Mouse (Mus musculus) hindbrain, embryonic 10.5 days (tissue): Measurements from ENCODE around the gene Mapk7. TPM values are rescaled to one million over a fixed set of nuclear protein-coding genes. Genes with fewer than 3 reads are reported as not detected.
A peak's percentile ranks its signal among the peaks of the same experiment; 100 is the strongest.

Source experiments
- DNase-seq: peaks from one replicate; pipeline ENCODE4 v3.0.0-alpha.2; 2017; ENCODE audit warnings: low spot score
- H3K27ac ChIP-seq: fragments of 300-500 bp; sonication (generic); 2 replicates; pipeline ENCODE4 v1.5.1; 2016; ENCODE audit warnings: mild to moderate bottlenecking, moderate library complexity
- H3K27me3 ChIP-seq: fragments of 300-500 bp; sonication (generic); 2 replicates; pipeline ENCODE4 v1.6.1; 2016; ENCODE audit warnings: mild to moderate bottlenecking; ENCODE audit not compliant: poor library complexity, insufficient read depth, severe bottlenecking
- H3K36me3 ChIP-seq: fragments of 300-500 bp; sonication (generic); 2 replicates; pipeline ENCODE4 v1.6.1; 2016; ENCODE audit warnings: mild to moderate bottlenecking, moderate library complexity
- H3K4me1 ChIP-seq: fragments of 300-500 bp; sonication (generic); replicated peaks from 2 replicates; pipeline ENCODE4 v1.6.1; 2016; ENCODE audit warnings: mild to moderate bottlenecking
- H3K4me3 ChIP-seq: fragments of 300-500 bp; sonication (generic); 2 replicates; pipeline ENCODE4 v1.5.1; 2016; ENCODE audit warnings: mild to moderate bottlenecking, moderate library complexity
- H3K9me3 ChIP-seq: fragments of 300-500 bp; sonication (generic); 2 replicates; pipeline ENCODE4 v1.6.1; 2016; ENCODE audit warnings: mild to moderate bottlenecking, moderate library complexity
- WGBS: fragments of 180-500 bp; shearing (Covaris S2); methylation state at CpG from one replicate; pipeline ENCODE4 v1.1.7; 2016; 5-methylcytosine and 5-hydroxymethylcytosine counted together
- polyA plus RNA-seq: library from polyadenylated mRNA; unstranded; fragments of >200 nt; fragmentation: Nextera tagmentation; extraction: Ambion mirVana; gene quantifications from 2 replicates; pipeline ENCODE4 v1.2.1, GENCODE M21; 2016

Gene Mapk7
- polyA plus RNA-seq, 1 experiment from 2014 or later = 107 TPM

DNA sequence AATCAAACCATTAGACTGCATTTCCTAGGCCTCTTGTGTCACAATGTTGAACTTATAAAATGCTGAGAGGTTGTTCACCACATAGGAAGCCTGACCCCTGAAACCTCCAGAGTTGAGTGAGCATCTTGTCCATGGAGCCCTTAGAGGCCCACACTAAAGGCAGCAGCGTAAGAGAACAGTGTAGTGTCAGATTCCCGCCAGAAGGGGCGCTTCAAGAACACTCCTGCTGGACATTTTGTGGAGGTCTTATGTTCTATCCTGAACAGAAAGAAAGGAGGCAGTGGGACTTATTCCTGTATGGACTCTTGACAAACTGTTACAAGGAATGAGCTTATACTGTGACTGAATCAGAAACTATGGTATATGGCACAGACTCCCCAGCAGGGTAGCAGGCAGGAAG lies 20.7 kb upstream of the Mapk7 start:
- no peaks in the 10 kb centered on the region for H3K4me1 ChIP-seq
- H3K36me3 ChIP-seq = peaks cover 85% of the 10 kb centered on the region
- H3K27ac ChIP-seq = no peak overlapping the region
- no peaks in the 10 kb centered on the region for H3K27me3 ChIP-seq
- 35% methylated on average over 3 of the region's 3 CpGs for WGBS
- H3K9me3 ChIP-seq = no peaks in the 10 kb centered on the region
- no peak overlapping the region for H3K4me3 ChIP-seq
- peak; percentile 51 for DNase-seq

DNA sequence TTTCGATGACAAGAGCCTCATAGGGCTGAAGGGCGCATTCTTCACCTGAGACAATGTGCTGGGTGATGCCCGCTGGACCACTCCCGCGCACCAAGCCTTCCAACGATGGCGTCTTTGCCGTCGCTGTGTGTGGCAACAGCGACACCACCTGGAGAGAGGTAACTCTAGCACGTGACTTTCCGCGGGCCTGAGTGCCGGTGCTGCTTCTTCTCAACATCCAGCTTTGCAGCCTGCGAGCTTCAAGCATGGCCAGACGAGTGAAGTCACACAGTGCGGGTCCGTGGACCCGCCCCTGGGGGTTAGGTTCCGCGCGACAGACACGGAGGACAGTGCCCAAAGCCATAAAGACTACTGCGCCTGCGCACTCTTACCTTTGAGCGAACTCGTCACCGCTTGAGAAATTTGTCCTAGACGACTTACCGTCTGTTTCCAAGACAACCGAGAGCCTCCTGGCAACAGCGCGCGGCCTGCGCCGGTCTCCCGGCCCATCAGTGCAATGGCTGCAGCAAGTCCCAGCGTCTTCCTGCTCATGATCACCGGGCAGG lies 10.6 kb upstream of the Mapk7 start, which contains the start of gene B9d1:
B9d1 (plus strand) TSS at position 432 of the 545 bp plus-strand sequence.
- no peaks in the 10 kb centered on the region for H3K27me3 ChIP-seq
- peak; percentile 95 for DNase-seq
- peaks cover 12% of the 10 kb centered on the region for H3K36me3 ChIP-seq
- H3K4me3 ChIP-seq = peak within 1 kb of the TSS; percentile 80
- peaks cover 23% of the 10 kb centered on the region for H3K4me1 ChIP-seq
- WGBS = under 1% methylated on average over 39 of the region's 39 CpGs
- no peaks in the 10 kb centered on the region for H3K9me3 ChIP-seq
- peak within 1 kb of the TSS; percentile 93 for H3K27ac ChIP-seq

DNA sequence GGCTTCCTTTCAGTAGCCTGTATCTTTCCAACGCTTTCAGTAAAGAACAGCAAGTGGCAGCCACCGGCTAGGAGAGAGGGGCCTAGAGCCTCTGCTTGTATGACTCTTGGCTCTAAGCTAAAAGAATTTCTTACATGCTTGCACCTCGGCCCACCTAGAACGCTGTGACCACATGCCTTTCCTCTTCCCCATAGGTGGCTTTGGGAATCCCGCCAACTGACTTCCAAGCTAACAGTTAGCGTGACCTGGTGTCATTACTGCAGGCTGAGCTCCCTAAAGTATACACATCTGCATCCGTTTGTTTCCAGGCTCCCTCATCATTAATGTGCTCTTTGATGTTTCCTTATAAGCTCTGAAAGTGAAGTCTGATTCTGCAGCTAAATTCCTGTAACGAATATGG lies 9.7 kb upstream of the Mapk7 start:
- Histone ChIP-seq H3K36me3 (peaks cover 4% of the 10 kb centered on the region), H3K27ac (0 out of 2 replicates have a peak overlapping the region, but pooled peaks have one; percentile 93), H3K4me3 (no peak overlapping the region), H3K4me1 (peaks cover 23% of the 10 kb centered on the region), H3K27me3 (no peaks in the 10 kb centered on the region), H3K9me3 (no peaks in the 10 kb centered on the region)
- WGBS = 82% methylated on average over 8 of the region's 8 CpGs
- DNase-seq = no peak

DNA sequence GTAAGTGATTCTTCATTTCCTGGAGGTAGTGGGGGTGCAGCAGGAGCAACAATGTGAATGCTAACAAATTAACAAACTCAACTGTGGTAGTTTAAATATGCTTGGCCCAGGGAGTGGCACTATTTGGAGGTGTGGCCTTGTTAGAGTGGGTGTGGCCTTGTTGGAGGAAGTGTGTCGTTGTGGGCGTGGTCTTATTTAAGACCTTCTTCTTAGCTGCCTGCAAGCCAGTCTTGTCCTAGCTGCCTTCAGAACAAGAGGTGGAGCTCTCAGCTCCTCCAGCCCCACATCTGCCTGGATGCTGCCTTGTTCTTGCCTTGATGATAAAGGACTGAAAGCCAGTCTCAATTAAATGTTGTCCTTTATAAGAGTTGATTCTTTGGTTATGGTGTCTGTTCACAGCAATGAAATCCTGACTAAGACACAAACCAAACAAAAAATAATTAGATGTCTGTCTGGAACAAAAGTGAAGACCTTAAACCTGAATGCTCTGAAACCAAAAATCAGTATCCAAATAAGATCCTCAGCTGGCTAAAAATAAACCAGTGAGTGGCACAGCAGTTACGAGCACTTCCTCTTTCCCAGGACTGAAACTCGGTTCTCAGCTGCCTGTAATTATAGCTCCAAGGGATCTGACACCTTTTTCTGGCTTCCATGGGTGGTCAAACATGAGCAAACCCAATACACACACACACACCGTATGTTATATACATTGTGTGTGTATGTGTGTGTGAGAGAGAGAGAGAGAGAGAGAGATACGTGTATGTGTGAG lies 4.7 kb upstream of the Mapk7 start:
- Histone ChIP-seq H3K9me3 (no peaks in the 10 kb centered on the region), H3K27me3 (no peaks in the 10 kb centered on the region), H3K27ac (no peak overlapping the region), H3K36me3 (no peaks in the 10 kb centered on the region), H3K4me1 (peaks cover 11% of the 10 kb centered on the region), H3K4me3 (no peak overlapping the region)
- DNase-seq = no peak
- 77% methylated on average over 6 of the region's 6 CpGs for WGBS

DNA sequence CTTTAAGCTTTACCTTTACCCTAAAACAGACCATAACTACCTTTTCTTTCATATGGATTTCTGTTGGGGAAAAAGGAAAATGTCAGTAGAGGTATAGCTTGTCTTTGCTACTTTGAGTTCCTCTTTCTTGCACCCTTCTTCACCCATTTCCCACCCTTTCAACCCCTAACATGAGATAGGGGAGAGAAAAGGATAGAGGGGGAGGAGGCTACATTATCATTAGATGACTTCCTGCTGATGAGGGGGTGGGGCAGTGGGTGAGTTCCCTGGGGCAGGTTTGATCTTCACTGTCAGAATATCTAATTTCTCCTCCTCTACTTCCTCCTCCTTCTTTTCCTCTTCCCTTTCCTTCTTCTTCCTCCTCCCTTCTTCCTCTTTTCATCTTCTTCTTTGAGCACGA lies 3.3 kb upstream of the Mapk7 start:
- H3K36me3 ChIP-seq = peaks cover 6% of the 10 kb centered on the region
- no peak for DNase-seq
- WGBS = 85% methylated on average over 1 of the region's 1 CpGs
- no peak overlapping the region for H3K27ac ChIP-seq
- no peaks in the 10 kb centered on the region for H3K27me3 ChIP-seq
- no peaks in the 10 kb centered on the region for H3K9me3 ChIP-seq
- peaks cover 23% of the 10 kb centered on the region for H3K4me1 ChIP-seq
- H3K4me3 ChIP-seq = no peak overlapping the region

DNA sequence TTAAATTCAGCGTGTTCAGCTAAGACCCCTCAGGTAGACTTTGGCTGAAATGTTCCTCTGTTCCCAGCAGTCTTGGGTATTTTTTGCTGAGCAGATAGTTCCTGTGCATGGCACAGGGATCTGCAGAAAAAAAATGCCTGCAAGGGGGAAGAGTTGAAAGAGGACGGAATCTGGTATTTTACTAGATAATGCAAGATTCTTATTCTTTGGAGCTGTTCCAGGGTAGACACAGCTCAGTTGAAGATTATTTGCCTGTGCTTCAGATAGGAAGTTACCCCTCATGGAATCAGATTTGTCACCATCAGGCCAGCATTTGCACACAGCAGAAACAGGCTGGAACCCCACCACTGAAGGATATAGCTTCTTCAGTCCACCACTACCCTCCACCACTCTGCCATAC lies 1.3 kb upstream of the Mapk7 start:
- Histone ChIP-seq H3K36me3 (peaks cover 26% of the 10 kb centered on the region), H3K27me3 (no peaks in the 10 kb centered on the region), H3K9me3 (no peaks in the 10 kb centered on the region), H3K4me1 (peaks cover 24% of the 10 kb centered on the region), H3K4me3 (no peak overlapping the region), H3K27ac (no peak overlapping the region)
- WGBS = 92% methylated on average over 2 of the region's 2 CpGs
- DNase-seq = no peak

DNA sequence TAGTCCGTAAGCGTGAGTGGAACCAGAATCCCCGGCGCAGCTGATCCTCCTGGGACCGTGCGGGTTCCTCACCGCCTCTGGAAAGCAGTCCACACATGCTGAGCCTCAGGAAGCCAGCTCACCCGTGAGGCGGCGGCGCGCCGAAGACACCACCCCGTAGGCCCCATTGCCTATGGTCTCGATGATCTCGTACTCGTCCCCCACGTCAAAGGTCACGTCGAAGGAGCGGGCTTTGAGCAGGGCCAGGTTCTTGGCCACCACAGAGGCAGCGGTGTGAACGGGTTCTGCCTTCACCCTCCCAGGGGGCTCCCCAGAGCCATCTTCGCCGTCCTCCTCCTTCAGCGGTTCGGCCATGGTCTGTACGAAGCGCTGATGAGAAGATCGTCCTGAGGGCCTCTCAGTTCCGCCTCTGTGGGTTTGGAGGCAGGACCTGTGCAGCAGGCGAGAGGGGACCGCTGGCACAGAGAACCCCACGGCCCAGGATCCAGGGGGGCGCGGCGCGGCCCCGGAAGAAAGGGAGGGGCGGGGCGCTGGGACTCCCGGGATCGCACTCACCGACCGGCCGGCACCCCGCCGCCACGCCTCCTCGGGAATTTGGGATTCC lies 579 bp downstream of the Mapk7 start:
- H3K36me3 ChIP-seq = peaks cover 45% of the 10 kb centered on the region
- peak overlapping the region; percentile 95 for H3K27ac ChIP-seq
- H3K9me3 ChIP-seq = no peaks in the 10 kb centered on the region
- peaks cover 36% of the 10 kb centered on the region for H3K4me1 ChIP-seq
- 2% methylated on average over 50 of the region's 50 CpGs for WGBS
- peak overlapping the region; percentile 89 for H3K4me3 ChIP-seq
- H3K27me3 ChIP-seq = no peaks in the 10 kb centered on the region
- no peak for DNase-seq

DNA sequence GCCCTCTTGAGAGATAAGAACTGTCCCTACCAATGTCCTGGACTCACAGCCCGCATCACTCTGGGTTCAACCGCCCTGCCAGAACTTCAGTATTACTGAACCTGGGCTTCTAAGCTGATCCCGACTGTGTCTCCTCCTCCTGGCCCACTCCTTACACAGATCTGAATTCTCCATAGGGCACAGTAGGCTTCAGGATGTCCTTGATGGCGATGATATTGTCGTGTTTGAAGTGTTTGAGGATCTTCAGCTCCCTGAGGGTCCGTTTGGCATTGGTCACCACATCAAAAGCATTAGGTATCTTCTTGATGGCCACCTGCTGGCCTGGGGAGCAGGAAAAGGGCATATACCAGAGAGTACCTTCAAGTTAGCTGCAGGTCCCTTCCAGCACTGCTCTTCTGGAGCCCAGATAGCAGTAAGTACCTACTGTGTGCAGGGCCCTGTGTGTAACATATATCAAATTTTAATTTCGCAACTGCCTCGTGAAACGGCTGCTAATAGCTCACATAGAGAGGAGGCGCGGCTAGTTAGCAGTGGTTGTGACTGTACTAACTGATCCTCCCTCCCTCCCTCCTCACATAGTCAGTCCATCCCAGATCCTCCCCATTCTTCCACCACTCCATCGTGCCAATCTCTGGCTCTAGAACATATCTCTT lies 1.3 kb downstream of the Mapk7 start:
- Histone ChIP-seq H3K9me3 (no peaks in the 10 kb centered on the region), H3K27ac (peak overlapping the region; percentile 95), H3K27me3 (no peaks in the 10 kb centered on the region), H3K4me3 (peak overlapping the region; percentile 89), H3K4me1 (peaks cover 44% of the 10 kb centered on the region), H3K36me3 (peaks cover 52% of the 10 kb centered on the region)
- no peak for DNase-seq
- WGBS = 76% methylated on average over 12 of the region's 12 CpGs

DNA sequence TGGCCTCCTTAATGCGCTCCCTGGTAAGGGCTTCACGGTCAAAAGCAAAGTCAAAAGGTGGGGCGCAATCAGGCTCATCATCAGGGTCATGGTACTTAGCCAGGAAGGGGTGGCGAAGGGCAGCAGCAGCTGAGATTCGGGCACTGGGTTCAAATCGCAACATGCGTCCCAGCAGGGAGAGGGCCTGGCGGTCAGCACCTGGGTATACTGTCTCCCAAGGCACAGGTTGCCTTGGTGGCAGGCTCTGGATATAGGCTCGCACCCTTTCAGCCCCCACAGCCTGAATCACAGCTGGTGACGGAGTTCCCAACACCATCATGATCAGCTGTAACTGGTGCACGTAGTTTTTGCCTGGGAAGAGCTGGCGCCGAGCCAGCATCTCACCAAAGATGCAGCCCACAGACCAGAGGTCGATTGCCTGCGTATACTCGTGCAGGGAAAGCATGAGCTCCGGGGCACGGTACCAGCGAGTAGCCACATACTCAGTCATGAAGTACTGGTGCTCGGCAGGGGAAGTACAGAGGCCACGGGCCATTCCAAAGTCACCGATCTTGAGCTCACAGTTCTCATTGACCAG lies 3.2 kb downstream of the Mapk7 start:
- peaks cover 69% of the 10 kb centered on the region for H3K36me3 ChIP-seq
- no peak overlapping the region for H3K4me3 ChIP-seq
- no peaks in the 10 kb centered on the region for H3K27me3 ChIP-seq
- no peak for DNase-seq
- H3K9me3 ChIP-seq = no peaks in the 10 kb centered on the region
- H3K4me1 ChIP-seq = peaks cover 62% of the 10 kb centered on the region
- WGBS = 95% methylated on average over 22 of the region's 22 CpGs
- H3K27ac ChIP-seq = no peak overlapping the region

DNA sequence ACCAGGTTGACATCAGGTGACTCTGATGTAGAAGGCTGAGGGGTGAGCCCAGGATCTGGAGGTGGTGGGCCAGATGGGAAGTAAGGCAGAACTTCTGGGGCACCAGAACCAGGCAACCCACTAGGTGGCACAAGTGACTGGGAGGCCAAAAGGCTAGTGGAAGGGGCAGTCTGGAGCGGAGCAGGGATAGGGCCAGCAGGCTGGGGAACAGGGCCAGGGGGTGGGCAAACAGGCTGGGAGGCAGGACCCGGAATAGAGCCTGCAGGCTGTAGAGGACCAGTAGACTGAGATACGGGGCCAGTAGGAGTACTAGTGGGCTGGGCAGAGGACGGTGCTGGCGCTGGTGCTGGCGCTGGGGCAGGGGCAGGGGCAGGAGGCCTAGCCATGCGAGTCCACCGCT lies 4.3 kb downstream of the Mapk7 start:
- Histone ChIP-seq H3K9me3 (no peaks in the 10 kb centered on the region), H3K4me3 (no peak overlapping the region; the same call in 1 of the 2 replicates), H3K27me3 (no peaks in the 10 kb centered on the region), H3K4me1 (peaks cover 70% of the 10 kb centered on the region), H3K27ac (0 out of 2 replicates have a peak overlapping the region, but pooled peaks have one; percentile 1), H3K36me3 (peaks cover 69% of the 10 kb centered on the region)
- no peak for DNase-seq
- WGBS = 92% methylated on average over 8 of the region's 8 CpGs

DNA sequence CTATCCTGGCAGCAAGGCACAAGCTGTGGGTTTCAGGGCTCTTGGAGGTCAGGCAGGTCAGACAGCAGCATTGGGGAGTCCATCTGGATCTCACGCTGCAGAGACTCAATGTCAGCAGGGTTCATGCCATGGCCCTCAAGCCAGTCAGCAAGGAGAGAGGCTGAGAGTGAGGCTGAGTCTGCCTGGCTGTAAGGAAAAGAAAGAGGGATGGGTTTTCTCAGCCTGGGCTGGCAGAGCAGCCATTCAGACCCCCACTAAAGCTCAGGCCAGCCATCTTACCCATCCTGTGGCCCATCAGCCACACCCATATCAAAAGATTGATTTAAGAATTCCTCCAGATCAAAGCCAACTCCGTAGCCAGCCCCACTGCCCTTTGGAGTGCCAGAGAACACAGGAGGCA lies 5.1 kb downstream of the Mapk7 start:
- H3K4me3 ChIP-seq = no peak overlapping the region
- no peak overlapping the region for H3K27ac ChIP-seq
- H3K4me1 ChIP-seq = peaks cover 76% of the 10 kb centered on the region
- no peak for DNase-seq
- no peaks in the 10 kb centered on the region for H3K9me3 ChIP-seq
- H3K27me3 ChIP-seq = no peaks in the 10 kb centered on the region
- 87% methylated on average over 2 of the region's 2 CpGs for WGBS
- peaks cover 69% of the 10 kb centered on the region for H3K36me3 ChIP-seq

DNA sequence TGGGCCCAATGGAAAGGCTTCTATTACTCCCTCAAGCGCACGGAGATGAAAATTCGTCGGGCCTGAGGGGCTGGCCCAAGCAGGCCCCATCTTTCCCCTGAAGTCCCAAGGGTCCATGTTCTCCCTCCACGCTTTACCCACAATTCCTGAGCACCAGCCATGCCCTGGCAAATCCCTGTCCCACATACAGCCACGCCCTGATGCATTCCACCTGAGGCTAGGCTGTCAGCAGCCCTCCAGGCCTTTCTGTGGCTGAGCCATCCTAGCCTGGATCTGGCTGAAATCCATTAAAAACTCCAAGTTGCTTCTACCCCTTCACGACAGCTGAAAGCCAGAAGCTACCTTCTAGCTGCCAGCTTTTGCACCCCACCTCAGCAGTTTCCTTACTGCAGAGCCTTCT lies 6.3 kb downstream of the Mapk7 start:
- H3K27me3 ChIP-seq = no peaks in the 10 kb centered on the region
- no peak for DNase-seq
- whole genome bisulfite sequencing = 92% methylated on average over 7 of the region's 7 CpGs
- no peaks in the 10 kb centered on the region for H3K9me3 ChIP-seq
- H3K27ac ChIP-seq = peak overlapping the region; percentile 29; the same call in 1 of the 2 replicates
- peaks cover 80% of the 10 kb centered on the region for H3K4me1 ChIP-seq
- peaks cover 67% of the 10 kb centered on the region for H3K36me3 ChIP-seq
- H3K4me3 ChIP-seq = peak overlapping the region; percentile 9; the same call in 1 of the 2 replicates
